Mouse (Mus musculus): ENCODE results near the gene Rfxank.

The Rfxank gene

GRCm38 (mm10) chr8:70110451-70110850, 28.5 kb downstream of the Rfxank start:
- in situ Hi-C loops (cut with MboI, MseI): no loop called here

- in situ Hi-C loops (cut with MboI, MseI): loop anchor here (10.0 kb wide), 1 partner anchor 60 kb away; no protein-coding TSS in a partner anchor
Observed at GRCm38 (mm10) chr8:70104922-70105321, 34.0 kb downstream of the Rfxank start.

- in situ Hi-C loops (cut with MboI, MseI): loop anchor here (10.0 kb wide), 1 partner anchor 60 kb away; no protein-coding TSS in a partner anchor
Observed at GRCm38 (mm10) chr8:70104506-70104905, 34.4 kb downstream of the Rfxank start.

- in situ Hi-C loops (cut with MboI, MseI): loop anchor here (10.0 kb wide), 1 partner anchor 65 kb away; no protein-coding TSS in a partner anchor
Observed at GRCm38 (mm10) chr8:70100241-70100640, 38.7 kb downstream of the Rfxank start.

GRCm38 (mm10) chr8:70099276-70099675, 39.7 kb downstream of the Rfxank start:
- in situ Hi-C loops (cut with MboI, MseI): no loop called here

- in situ Hi-C loops (cut with MboI, MseI): no loop called here
Observed at GRCm38 (mm10) chr8:70092786-70093185, 46.2 kb downstream of the Rfxank start.

- in situ Hi-C loops (cut with MboI, MseI): no loop called here
Observed at GRCm38 (mm10) chr8:70089296-70089960, 49.5 kb downstream of the Rfxank start.

GRCm38 (mm10) chr8:70087836-70088650, 50.9 kb downstream of the Rfxank start:
- in situ Hi-C loops (cut with MboI, MseI): no loop called here

GRCm38 (mm10) chr8:70087237-70087636, 51.7 kb downstream of the Rfxank start:
- in situ Hi-C loops (cut with MboI, MseI): no loop called here

GRCm38 (mm10) chr8:70086151-70086550, 52.8 kb downstream of the Rfxank start:
- in situ Hi-C loops (cut with MboI, MseI): no loop called here

GRCm38 (mm10) chr8:70084191-70085065, 54.5 kb downstream of the Rfxank start:
- in situ Hi-C loops (cut with MboI, MseI): no loop called here

GRCm38 (mm10) chr8:70083285-70083684, 55.7 kb downstream of the Rfxank start, which contains the start of gene Hapln4:
Gene Hapln4 (plus strand): TSS chr8:70083457.
- in situ Hi-C loops (cut with MboI, MseI): no loop called here

- in situ Hi-C loops (cut with MboI, MseI): no loop called here
Observed at GRCm38 (mm10) chr8:70081976-70082375, 57.0 kb downstream of the Rfxank start.
